Mouse (Mus musculus) urinary bladder, postnatal 25 days (tissue): ENCODE results near the gene Rdh12.

Source experiments
- DNase-seq: peaks from one replicate; pipeline ENCODE4 v3.0.0; 2022; ENCODE audit warnings: low spot score

The Rdh12 gene

GRCm38 (mm10) chr12:79253294-79254053 is 44.8 kb downstream of the Rdh12 start:
- no peak for DNase-seq

- no peak for DNase-seq
Measured at GRCm38 (mm10) chr12:79254975-79255374, 46.3 kb downstream of the Rdh12 start.

- DNase-seq = no peak
Measured at GRCm38 (mm10) chr12:79260154-79260553, 51.4 kb downstream of the Rdh12 start.

GRCm38 (mm10) chr12:79261035-79261434 is 52.3 kb downstream of the Rdh12 start:
- peak; percentile 34 for DNase-seq
